Mouse (Mus musculus) stomach, embryonic 16.5 days (tissue): ENCODE measurements around the gene Ndufa12. TPM values are rescaled to one million over a fixed set of nuclear protein-coding genes. Genes with fewer than 3 reads are reported as not detected.

Experiments
- ATAC-seq: fragments of 200-750 bp; cut with Nextera tagmentation; 2 replicates; pipeline ENCODE4 v1.8.0; 2017; ENCODE audit warnings: moderate number of reproducible peaks, moderate TSS enrichment; ENCODE audit not compliant: insufficient read depth, low FRiP score
- H3K27ac ChIP-seq: fragments of 300-500 bp; sonication (generic); 2 replicates; pipeline ENCODE4 v1.5.1; 2014; ENCODE audit warnings: low read length
- H3K27me3 ChIP-seq: fragments of 300-500 bp; sonication (generic); 2 replicates; pipeline ENCODE4 v1.6.1; 2014; ENCODE audit warnings: low read length, control low read depth, mixed read lengths; ENCODE audit not compliant: control insufficient read depth, insufficient read depth
- H3K36me3 ChIP-seq: fragments of 300-500 bp; sonication (generic); 2 replicates; pipeline ENCODE4 v1.6.1; 2014; ENCODE audit warnings: low read length; ENCODE audit not compliant: control insufficient read depth, insufficient read depth
- H3K4me1 ChIP-seq: fragments of 300-500 bp; sonication (generic); 2 replicates; pipeline ENCODE4 v1.6.1; 2014; ENCODE audit warnings: low read length, control low read depth, mixed read lengths; ENCODE audit not compliant: control insufficient read depth, insufficient read depth
- H3K4me2 ChIP-seq: fragments of 300-500 bp; sonication (generic); 2 replicates; pipeline ENCODE4 v1.6.1; 2014; ENCODE audit warnings: low read depth, low read length, mixed read lengths
- H3K4me3 ChIP-seq: fragments of 300-500 bp; sonication (generic); replicated peaks from 2 replicates; pipeline ENCODE4 v1.5.1; 2014; ENCODE audit warnings: mild to moderate bottlenecking, low read length
- H3K9ac ChIP-seq: fragments of 300-500 bp; sonication (generic); 2 replicates; pipeline ENCODE4 v1.6.1; 2014; ENCODE audit warnings: low read length
- H3K9me3 ChIP-seq: fragments of 300-500 bp; sonication (generic); replicated peaks from 2 replicates; pipeline ENCODE4 v1.6.1; 2016; ENCODE audit warnings: low read length, control low read depth; ENCODE audit not compliant: control insufficient read depth
- WGBS: fragments of 180-500 bp; shearing (Covaris S2); extraction: QIAGEN DNeasy Blood & Tissue Kit; methylation state at CpG from one replicate; pipeline ENCODE4 v1.1.7; 2014; 5-methylcytosine and 5-hydroxymethylcytosine counted together
- polyA plus RNA-seq: library from polyadenylated mRNA; unstranded; fragments of >200 nt; fragmentation: Nextera tagmentation; extraction: Ambion mirVana; gene quantifications from 2 replicates; pipeline ENCODE4 v1.2.1, GENCODE M21; 2015

The Ndufa12 gene
- polyA plus RNA-seq = 305 and 331 TPM in 2 replicates

- WGBS = under 1% methylated on average over 46 of the region's 46 CpGs
- H3K4me2 ChIP-seq = peak within 1 kb of the TSS; percentile 84
- no peaks in the 10 kb centered on the region for H3K27me3 ChIP-seq
- ATAC-seq = peak; percentile 96
- peaks cover 5% of the 10 kb centered on the region; the same call in 1 of the 2 replicates for H3K4me1 ChIP-seq
- no peaks in the 10 kb centered on the region for H3K36me3 ChIP-seq
- no peaks in the 10 kb centered on the region for H3K9me3 ChIP-seq
- peak within 1 kb of the TSS; percentile 85 for H3K9ac ChIP-seq
- H3K4me3 ChIP-seq = peak within 1 kb of the TSS; percentile 73
- peak within 1 kb of the TSS; percentile 75 for H3K27ac ChIP-seq
Observed at GRCm38 (mm10) chr10:94198482-94199405, at the start of gene Ndufa12. Gene Ndufa12, plus strand, starts transcription at chr10:94198720.

- Histone ChIP-seq H3K4me1 (peaks cover 9% of the 10 kb centered on the region; the same call in 1 of the 2 replicates), H3K4me3 (no peak overlapping the region), H3K27ac (peak overlapping the region; percentile 43; the same call in 1 of the 2 replicates), H3K9ac (no peak overlapping the region), H3K36me3 (no peaks in the 10 kb centered on the region; the same call in 1 of the 2 replicates), H3K9me3 (no peaks in the 10 kb centered on the region), H3K4me2 (peak overlapping the region; percentile 1; the same call in 1 of the 2 replicates), H3K27me3 (no peaks in the 10 kb centered on the region)
- peak; percentile 31; the same call in 1 of the 2 replicates for ATAC-seq
- WGBS = 58% methylated on average over 4 of the region's 4 CpGs
Observed at GRCm38 (mm10) chr10:94151488-94151887, 47.0 kb upstream of the Ndufa12 start.

DNA sequence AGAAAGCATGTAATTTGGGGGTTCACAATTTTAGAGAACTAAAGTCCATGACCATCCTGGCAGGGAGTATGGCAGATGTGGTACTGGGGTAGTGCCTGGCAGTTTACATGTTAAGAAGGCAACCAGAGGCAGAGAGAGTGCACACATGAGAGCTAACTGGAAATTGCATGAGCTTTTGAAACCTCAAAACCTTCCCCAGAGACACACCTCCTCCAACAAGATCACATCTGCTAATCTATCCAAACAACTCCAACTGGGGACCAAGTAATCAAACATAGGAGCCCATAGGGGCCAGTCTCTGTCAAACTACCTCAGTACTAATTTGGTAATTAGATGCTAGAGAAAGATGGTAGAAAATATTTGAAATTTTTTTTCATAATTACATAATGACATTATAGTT, 44.7 kb upstream of the Ndufa12 start:
- Histone ChIP-seq H3K4me1 (peaks cover 9% of the 10 kb centered on the region; the same call in 1 of the 2 replicates), H3K4me3 (no peak overlapping the region), H3K4me2 (no peak overlapping the region), H3K27me3 (no peaks in the 10 kb centered on the region), H3K27ac (no peak overlapping the region), H3K9ac (no peak overlapping the region), H3K9me3 (no peaks in the 10 kb centered on the region), H3K36me3 (peaks cover under 1% of the 10 kb centered on the region)
- ATAC-seq = no peak

GRCm38 (mm10) chr10:94158962-94159361, 39.6 kb upstream of the Ndufa12 start:
- no peaks in the 10 kb centered on the region for H3K9me3 ChIP-seq
- H3K4me2 ChIP-seq = no peak overlapping the region
- WGBS = 88% methylated on average over 6 of the region's 6 CpGs
- H3K4me3 ChIP-seq = no peak overlapping the region
- no peaks in the 10 kb centered on the region for H3K4me1 ChIP-seq
- peaks cover 10% of the 10 kb centered on the region for H3K36me3 ChIP-seq
- ATAC-seq = no peak
- H3K27me3 ChIP-seq = no peaks in the 10 kb centered on the region
- no peak overlapping the region for H3K27ac ChIP-seq
- H3K9ac ChIP-seq = no peak overlapping the region

DNA sequence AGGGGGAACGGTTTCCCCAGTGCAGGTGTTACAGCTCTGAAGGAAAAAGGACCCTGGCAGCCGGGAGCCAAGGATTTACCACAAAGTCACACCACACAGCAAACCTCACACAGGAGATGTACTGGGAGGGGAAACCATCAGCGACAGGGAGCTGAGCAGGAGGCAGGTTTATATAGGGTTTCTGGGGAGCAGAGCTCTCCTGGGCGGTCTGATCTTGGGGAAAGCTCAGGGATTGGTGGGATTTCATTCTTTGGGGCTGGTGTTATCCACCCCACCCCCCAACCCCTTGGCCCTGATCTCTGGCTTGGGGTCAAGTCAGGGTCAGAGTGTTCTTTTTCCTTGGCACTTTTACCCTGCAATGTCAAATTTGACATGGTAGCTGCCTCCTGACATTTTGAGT, 39.1 kb upstream of the Ndufa12 start:
- Histone ChIP-seq H3K9ac (no peak overlapping the region), H3K4me3 (no peak overlapping the region), H3K36me3 (peaks cover 10% of the 10 kb centered on the region), H3K4me2 (no peak overlapping the region), H3K4me1 (no peaks in the 10 kb centered on the region), H3K27ac (no peak overlapping the region), H3K27me3 (no peaks in the 10 kb centered on the region), H3K9me3 (no peaks in the 10 kb centered on the region)
- ATAC-seq = no peak
- WGBS = 93% methylated on average over 4 of the region's 4 CpGs

- H3K9ac ChIP-seq = no peak overlapping the region
- H3K9me3 ChIP-seq = no peaks in the 10 kb centered on the region
- no peak overlapping the region for H3K27ac ChIP-seq
- no peak overlapping the region for H3K4me2 ChIP-seq
- no peaks in the 10 kb centered on the region for H3K4me1 ChIP-seq
- no peak for ATAC-seq
- no peaks in the 10 kb centered on the region for H3K27me3 ChIP-seq
- 83% methylated on average over 5 of the region's 5 CpGs for WGBS
- H3K4me3 ChIP-seq = no peak overlapping the region
- peaks cover 10% of the 10 kb centered on the region; the same call in 1 of the 2 replicates for H3K36me3 ChIP-seq
Observed at GRCm38 (mm10) chr10:94161051-94161765, 37.3 kb upstream of the Ndufa12 start.

GRCm38 (mm10) chr10:94162031-94162430, 36.5 kb upstream of the Ndufa12 start:
- H3K36me3 ChIP-seq = peaks cover 12% of the 10 kb centered on the region; the same call in 1 of the 2 replicates
- H3K4me1 ChIP-seq = no peaks in the 10 kb centered on the region
- H3K27me3 ChIP-seq = no peaks in the 10 kb centered on the region
- H3K9ac ChIP-seq = no peak overlapping the region
- no peak overlapping the region for H3K4me3 ChIP-seq
- H3K4me2 ChIP-seq = no peak overlapping the region
- ATAC-seq = no peak
- WGBS = 93% methylated on average over 7 of the region's 7 CpGs
- no peak overlapping the region for H3K27ac ChIP-seq
- H3K9me3 ChIP-seq = no peaks in the 10 kb centered on the region

DNA sequence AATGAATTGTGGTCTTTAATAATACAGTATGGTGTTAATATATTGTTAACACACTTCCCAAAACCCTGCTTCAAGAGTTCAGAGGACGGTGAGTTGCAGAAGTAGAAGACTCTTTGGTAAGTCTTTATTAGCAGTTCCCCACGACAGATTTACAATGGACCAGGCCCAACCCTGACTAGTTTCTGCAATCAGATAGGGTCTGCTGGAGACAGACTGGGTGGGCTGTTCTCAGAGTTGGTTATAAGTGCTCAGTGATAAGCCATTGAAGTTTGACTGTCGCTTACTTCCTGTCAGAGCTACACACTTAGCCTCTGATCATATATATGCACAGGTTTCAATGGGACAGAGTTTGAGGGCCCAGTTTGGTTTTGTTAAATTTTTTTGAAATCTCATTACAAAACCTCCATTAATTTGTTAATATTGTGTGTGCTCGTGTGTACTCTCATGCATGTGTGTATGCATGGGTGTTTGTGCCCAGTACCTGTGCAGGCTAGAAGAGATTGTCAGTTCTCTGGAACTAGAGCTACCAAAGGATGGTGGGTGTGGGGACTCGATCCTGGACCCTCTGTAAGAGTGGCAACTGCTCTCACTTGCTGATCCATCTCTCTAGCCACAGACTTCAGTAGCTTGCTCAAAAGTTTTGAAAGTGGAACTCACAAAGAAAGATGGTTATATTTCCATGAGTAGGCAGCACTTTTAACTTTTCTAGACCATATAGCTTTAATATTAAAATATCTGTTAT, 34.2 kb upstream of the Ndufa12 start:
- no peak overlapping the region for H3K27ac ChIP-seq
- no peak overlapping the region for H3K4me3 ChIP-seq
- no peak for ATAC-seq
- no peak overlapping the region for H3K4me2 ChIP-seq
- H3K27me3 ChIP-seq = no peaks in the 10 kb centered on the region
- H3K4me1 ChIP-seq = no peaks in the 10 kb centered on the region
- H3K9ac ChIP-seq = no peak overlapping the region
- no peaks in the 10 kb centered on the region for H3K9me3 ChIP-seq
- 87% methylated on average over 5 of the region's 5 CpGs for WGBS
- peaks cover 26% of the 10 kb centered on the region; the same call in 1 of the 2 replicates for H3K36me3 ChIP-seq
